In the genomic region with DNA sequence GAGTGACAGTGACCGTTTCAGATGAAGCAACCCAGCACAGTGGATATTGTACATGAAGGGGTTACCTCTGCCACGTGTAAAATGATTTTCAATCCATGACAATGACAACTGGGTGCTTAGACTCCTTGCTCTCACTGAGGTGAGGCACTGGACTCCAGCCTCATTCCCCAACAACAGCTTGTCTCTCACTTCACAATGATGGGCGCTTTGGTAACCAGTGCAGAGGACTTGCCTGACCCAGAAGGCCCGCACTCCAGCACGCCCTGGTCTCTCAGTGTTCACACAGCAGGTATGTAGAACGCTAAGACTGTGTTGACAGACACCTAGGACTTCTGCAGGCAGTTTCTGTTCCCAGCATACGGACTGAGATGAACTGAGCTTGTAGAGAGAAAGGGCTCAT, we compare ENCODE assay signal across 19 mouse cellular contexts.
"Had no signal": no experiment of that assay in that cellular context is flagged by ENCODE, and none has a peak within 500 bp of the region (broad histone marks: within the 10 kb centered on the region; RNA-seq: fewer than 3 reads in every experiment).

No protein-coding gene starts in this region.

- H3K9ac ChIP-seq: heart, embryonic 13.5 days; heart, embryonic 15.5 days; hindbrain, embryonic 13.5 days; hindbrain, embryonic 15.5 days; limb, embryonic 13.5 days; limb, embryonic 15.5 days; liver, embryonic 12.5 days; liver, embryonic 14.5 days had no signal

- H3K9me3 ChIP-seq: heart, embryonic 15.5 days; hindbrain, embryonic 13.5 days; hindbrain, embryonic 15.5 days; limb, embryonic 13.5 days; limb, embryonic 15.5 days; liver, embryonic 12.5 days had no signal

- H3K4me1 ChIP-seq: hindbrain, embryonic 15.5 days; liver, embryonic 12.5 days had no signal

- H3K27ac ChIP-seq: heart, embryonic 13.5 days; heart, embryonic 15.5 days; hindbrain, embryonic 13.5 days; hindbrain, embryonic 15.5 days; hindbrain, postnatal 0 days; limb, embryonic 13.5 days; limb, embryonic 15.5 days; liver, embryonic 12.5 days; liver, embryonic 14.5 days had no signal

- H3K36me3 ChIP-seq: heart, embryonic 13.5 days; heart, embryonic 15.5 days; hindbrain, embryonic 13.5 days; hindbrain, embryonic 15.5 days; limb, embryonic 13.5 days; limb, embryonic 15.5 days; liver, embryonic 12.5 days had no signal

- H3K4me2 ChIP-seq: heart, embryonic 11.5 days; heart, embryonic 13.5 days; heart, embryonic 15.5 days; hindbrain, embryonic 13.5 days; hindbrain, embryonic 15.5 days; limb, embryonic 13.5 days; limb, embryonic 15.5 days; liver, embryonic 12.5 days had no signal

- H3K27me3 ChIP-seq: heart, embryonic 13.5 days; heart, embryonic 15.5 days; hindbrain, embryonic 13.5 days; hindbrain, embryonic 15.5 days; limb, embryonic 13.5 days had no signal

- H3K4me3 ChIP-seq: heart, embryonic 13.5 days; heart, embryonic 15.5 days; hindbrain, embryonic 13.5 days; hindbrain, embryonic 15.5 days; limb, embryonic 13.5 days; limb, embryonic 15.5 days; liver, embryonic 12.5 days had no signal

- ATAC-seq: hindbrain, postnatal 0 days; intestine, embryonic 16.5 days; liver, embryonic 12.5 days had no signal

- DNase-seq: gastrocnemius, postnatal 14 days; gastrocnemius, postnatal 36 days; kidney, adult 11 months; kidney, adult 8-10 months; kidney, postnatal 14 days; layer of hippocampus, adult 9-11 months; layer of hippocampus, postnatal 36 days; left cerebral cortex, postnatal 4 days had no signal
